Comparison of ENCODE assay signal across 26 mouse cellular contexts in genomic region chr11:107459828-107460227, GRCm38 (mm10). TPM values are rescaled to one million over a fixed set of nuclear protein-coding genes. Genes with fewer than 3 reads are reported as not detected.
DNase-seq lines count a peak whose midpoint lies in the region; ATAC-seq and TF ChIP-seq lines count a peak whose summit lies in the region.
"Had no signal": no experiment of that assay in that cellular context is flagged by ENCODE, and none has a peak within 500 bp of the region (broad histone marks: within the 10 kb centered on the region; RNA-seq: fewer than 3 reads in every experiment).

No protein-coding gene starts in this region.

- DNase-seq in forebrain, embryonic 10.5 days (ENCODE audit: extremely low spot score, low spot score): peak; percentile 34
- DNase-seq in forebrain, postnatal 0 days: no peak
- DNase-seq in forebrain, embryonic 14.5 days (ENCODE audit: low spot score): peak; percentile 42
- peak; percentile 19 for DNase-seq in midbrain, embryonic 14.5 days
- DNase-seq in midbrain, postnatal 0 days (ENCODE audit: low spot score): no peak
- DNase-seq in brain, embryonic 14.5 days (ENCODE audit: low read depth): peak; percentile 67
- DNase-seq in left cerebral cortex, postnatal 14 days (ENCODE audit: low spot score in 2 of 2): no peak
- DNase-seq: adrenal gland, adult 8-10 months; adrenal gland, postnatal 14 days; adrenal gland, postnatal 36 days; B cell, adult 2 months; cerebellum, adult 11 months; cerebellum, adult 18-20 months; cerebellum, adult 8-10 months; cerebellum, adult 9-11 months; cerebellum, postnatal 14 days; cerebellum, postnatal 36 days; embryo, embryonic 11 days had no signal

- H3K4me2 ChIP-seq in forebrain, postnatal 0 days (ENCODE audit: low read depth): no peak overlapping the region
- no peak overlapping the region for H3K4me2 ChIP-seq in forebrain, embryonic 14.5 days (ENCODE audit: low read length)
- H3K4me2 ChIP-seq in forebrain, embryonic 13.5 days: no peak overlapping the region
- no peak overlapping the region for H3K4me2 ChIP-seq in midbrain, embryonic 14.5 days (ENCODE audit: low read length)
- no peak overlapping the region for H3K4me2 ChIP-seq in midbrain, postnatal 0 days (ENCODE audit: low read depth, low read length, poor library complexity, severe bottlenecking)
- H3K4me2 ChIP-seq: embryonic facial prominence, embryonic 13.5 days; embryonic facial prominence, embryonic 15.5 days had no signal

- no peak for TF ChIP-seq POLR2A in brain, embryonic 14.5 days (IDR thresholded peaks at IDR 0.05; ENCODE audit: borderline replicate concordance, extremely low read depth, insufficient read depth, insufficient read length, poor library complexity, severe bottlenecking)

- H3K4me1 ChIP-seq in forebrain, embryonic 10.5 days: peaks cover 16% of the 10 kb centered on the region
- H3K4me1 ChIP-seq in forebrain, postnatal 0 days (ENCODE audit: insufficient read depth): no peaks in the 10 kb centered on the region
- H3K4me1 ChIP-seq in forebrain, embryonic 14.5 days (ENCODE audit: control insufficient read depth, insufficient read depth, low read length): no peaks in the 10 kb centered on the region
- H3K4me1 ChIP-seq in forebrain, embryonic 13.5 days: peaks cover 10% of the 10 kb centered on the region
- 0 out of 2 replicates have a peak, but pooled peaks cover 3% of the 10 kb centered on the region for H3K4me1 ChIP-seq in midbrain, embryonic 14.5 days (ENCODE audit: control insufficient read depth, insufficient read depth, low read length)
- no peaks in the 10 kb centered on the region for H3K4me1 ChIP-seq in midbrain, postnatal 0 days (ENCODE audit: insufficient read depth, low read length)

- no peak overlapping the region for H3K27ac ChIP-seq in forebrain, embryonic 10.5 days
- H3K27ac ChIP-seq in forebrain, postnatal 0 days (ENCODE audit: low read depth, low read length): no peak overlapping the region
- no peak overlapping the region for H3K27ac ChIP-seq in forebrain, embryonic 14.5 days (ENCODE audit: low read depth, low read length)
- H3K27ac ChIP-seq in forebrain, embryonic 13.5 days: no peak overlapping the region
- no peak overlapping the region for H3K27ac ChIP-seq in midbrain, embryonic 14.5 days (replicated peaks; ENCODE audit: low read depth, low read length)
- no peak overlapping the region for H3K27ac ChIP-seq in midbrain, postnatal 0 days (ENCODE audit: low read depth, low read length)
- H3K27ac ChIP-seq: embryonic facial prominence, embryonic 13.5 days; embryonic facial prominence, embryonic 15.5 days had no signal

- no peak overlapping the region for H3K4me3 ChIP-seq in forebrain, embryonic 10.5 days
- no peak overlapping the region for H3K4me3 ChIP-seq in forebrain, postnatal 0 days (ENCODE audit: low read depth, low read length)
- H3K4me3 ChIP-seq in forebrain, embryonic 14.5 days (ENCODE audit: low read depth, low read length): no peak overlapping the region
- no peak overlapping the region for H3K4me3 ChIP-seq in forebrain, embryonic 13.5 days
- H3K4me3 ChIP-seq in midbrain, embryonic 14.5 days (replicated peaks; ENCODE audit: low read depth, low read length): no peak overlapping the region
- no peak overlapping the region for H3K4me3 ChIP-seq in midbrain, postnatal 0 days (ENCODE audit: low read depth, low read length)
- H3K4me3 ChIP-seq: embryonic facial prominence, embryonic 13.5 days; embryonic facial prominence, embryonic 15.5 days; erythroblast, embryonic 14.5 days had no signal

- H3K36me3 ChIP-seq in forebrain, embryonic 10.5 days (replicated peaks): peaks cover 60% of the 10 kb centered on the region
- no peaks in the 10 kb centered on the region for H3K36me3 ChIP-seq in forebrain, postnatal 0 days (ENCODE audit: insufficient read depth)
- H3K36me3 ChIP-seq in forebrain, embryonic 14.5 days (ENCODE audit: control insufficient read depth, insufficient read depth, low read length): 0 out of 2 replicates have a peak, but pooled peaks cover 2% of the 10 kb centered on the region
- 0 out of 2 replicates have a peak, but pooled peaks cover 9% of the 10 kb centered on the region for H3K36me3 ChIP-seq in forebrain, embryonic 13.5 days (ENCODE audit: poor library complexity, severe bottlenecking)
- H3K36me3 ChIP-seq in midbrain, embryonic 14.5 days (ENCODE audit: control insufficient read depth, insufficient read depth, low read length): no peaks in the 10 kb centered on the region
- no peaks in the 10 kb centered on the region for H3K36me3 ChIP-seq in midbrain, postnatal 0 days (ENCODE audit: insufficient read depth, low read length)
- H3K36me3 ChIP-seq: embryonic facial prominence, embryonic 15.5 days had no signal

- 73% methylated on average over 7 of the region's 7 CpGs for WGBS in forebrain, embryonic 10.5 days
- WGBS in forebrain, postnatal 0 days: 32% methylated on average over 7 of the region's 7 CpGs
- 26% methylated on average over 7 of the region's 7 CpGs for WGBS in forebrain, embryonic 14.5 days
- 41% methylated on average over 7 of the region's 7 CpGs for WGBS in forebrain, embryonic 13.5 days
- 64% methylated on average over 7 of the region's 7 CpGs for WGBS in midbrain, embryonic 14.5 days
- WGBS in midbrain, postnatal 0 days: 56% methylated on average over 7 of the region's 7 CpGs

- intact Hi-C loops in left cerebral cortex, postnatal 14 days (cut with DNase I): no loop called here

- no peaks in the 10 kb centered on the region for H3K27me3 ChIP-seq in forebrain, embryonic 10.5 days (ENCODE audit: poor library complexity, severe bottlenecking)
- H3K27me3 ChIP-seq in forebrain, postnatal 0 days (ENCODE audit: insufficient read depth, low read length): no peaks in the 10 kb centered on the region
- H3K27me3 ChIP-seq in forebrain, embryonic 14.5 days (replicated peaks; ENCODE audit: control insufficient read depth, insufficient read depth, low read length): no peaks in the 10 kb centered on the region
- H3K27me3 ChIP-seq in forebrain, embryonic 13.5 days: no peaks in the 10 kb centered on the region
- no peaks in the 10 kb centered on the region for H3K27me3 ChIP-seq in midbrain, embryonic 14.5 days (ENCODE audit: control insufficient read depth, insufficient read depth, low read length)
- no peaks in the 10 kb centered on the region for H3K27me3 ChIP-seq in midbrain, postnatal 0 days (ENCODE audit: insufficient read depth, low read length)
- H3K27me3 ChIP-seq: CH12.LX; embryonic facial prominence, embryonic 13.5 days; embryonic facial prominence, embryonic 15.5 days had no signal

- no peaks in the 10 kb centered on the region for H3K9me3 ChIP-seq in forebrain, embryonic 10.5 days
- H3K9me3 ChIP-seq in forebrain, postnatal 0 days (ENCODE audit: low read length): no peaks in the 10 kb centered on the region
- H3K9me3 ChIP-seq in forebrain, embryonic 14.5 days (replicated peaks; ENCODE audit: control insufficient read depth, low read length): no peaks in the 10 kb centered on the region
- no peaks in the 10 kb centered on the region; the same call in 1 of the 2 replicates for H3K9me3 ChIP-seq in forebrain, embryonic 13.5 days (replicated peaks)
- no peaks in the 10 kb centered on the region for H3K9me3 ChIP-seq in midbrain, embryonic 14.5 days (ENCODE audit: control insufficient read depth, low read length)
- no peaks in the 10 kb centered on the region for H3K9me3 ChIP-seq in midbrain, postnatal 0 days (ENCODE audit: low read length)
- H3K9me3 ChIP-seq: embryonic facial prominence, embryonic 15.5 days; G1E had no signal

- TF ChIP-seq CTCF in forebrain, postnatal 0 days (IDR thresholded peaks at IDR 0.05; ENCODE audit: low read depth): no peak
- TF ChIP-seq CTCF in midbrain, postnatal 0 days (IDR thresholded peaks at IDR 0.05): no peak
- TF ChIP-seq CTCF in brain, embryonic 14.5 days (IDR thresholded peaks at IDR 0.05; ENCODE audit: borderline replicate concordance, extremely low read depth, insufficient read depth, insufficient read length): no peak

- no peak overlapping the region for H3K9ac ChIP-seq in forebrain, postnatal 0 days
- H3K9ac ChIP-seq in forebrain, embryonic 14.5 days (ENCODE audit: low read length): no peak overlapping the region
- H3K9ac ChIP-seq in forebrain, embryonic 13.5 days: no peak overlapping the region
- no peak overlapping the region for H3K9ac ChIP-seq in midbrain, embryonic 14.5 days (replicated peaks; ENCODE audit: low read length)
- H3K9ac ChIP-seq in midbrain, postnatal 0 days (replicated peaks; ENCODE audit: low read length, poor library complexity, severe bottlenecking): no peak overlapping the region
- H3K9ac ChIP-seq: embryonic facial prominence, embryonic 13.5 days; embryonic facial prominence, embryonic 15.5 days had no signal

- ATAC-seq in forebrain, postnatal 0 days: no peak
- no peak for ATAC-seq in forebrain, embryonic 14.5 days
- no peak for ATAC-seq in forebrain, embryonic 13.5 days
- no peak for ATAC-seq in midbrain, embryonic 14.5 days (ENCODE audit: low FRiP score, low TSS enrichment)
- ATAC-seq in midbrain, postnatal 0 days (ENCODE audit: low FRiP score): no peak
- ATAC-seq: activated CD4-positive, CD25-positive, alpha-beta regulatory T cell, adult 4 months; CD4-positive, CD25-positive, alpha-beta regulatory T cell, adult 4 months had no signal

RNA-seq across cellular contexts. Expression of gene Pitpnc1, which starts 10.7 kb away (rescaled TPM):
- polyA plus RNA-seq in forebrain, embryonic 10.5 days (2016; fragmentation: Nextera tagmentation; extraction: Ambion mirVana): 26.8 and 32.0 TPM in 2 replicates
- total RNA-seq in forebrain, postnatal 0 days (2014; rRNA removed): 40.2 and 49.1 TPM in 2 replicates
- polyA plus RNA-seq in forebrain, postnatal 0 days (2015; fragmentation: Nextera tagmentation; extraction: Ambion mirVana): 33.7 and 47.6 TPM in 2 replicates
- polyA plus RNA-seq in forebrain, embryonic 14.5 days (2014; fragmentation: Nextera tagmentation; extraction: Ambion mirVana): 31.4 and 38.9 TPM in 2 replicates
- 35.6 and 36.1 TPM in 2 replicates for polyA plus RNA-seq in forebrain, embryonic 13.5 days (2015; fragmentation: Nextera tagmentation; extraction: Ambion mirVana)
- 32.8 and 42.1 TPM in 2 replicates for polyA plus RNA-seq in midbrain, embryonic 14.5 days (2014; fragmentation: Nextera tagmentation; extraction: Ambion mirVana)
- total RNA-seq in midbrain, postnatal 0 days (2014; rRNA removed): 54.8 and 56.5 TPM in 2 replicates
- polyA plus RNA-seq in midbrain, postnatal 0 days (2015; fragmentation: Nextera tagmentation; extraction: Ambion mirVana): 50.5 and 54.0 TPM in 2 replicates
- polyA plus RNA-seq in brain, embryonic 14.5 days (2012; rRNA removed): 23.9 and 30.2 TPM in 2 replicates
- 10 to 100 TPM; 61.1 to 64.3 TPM for total RNA-seq in left cerebral cortex, postnatal 14 days (2021)

RNA-seq across cellular contexts. Expression of gene Psmd12, which starts 19.5 kb away (rescaled TPM):
- polyA plus RNA-seq in forebrain, embryonic 10.5 days (2016; fragmentation: Nextera tagmentation; extraction: Ambion mirVana): 231 and 246 TPM in 2 replicates
- 54.5 and 59.1 TPM in 2 replicates for total RNA-seq in forebrain, postnatal 0 days (2014; rRNA removed)
- polyA plus RNA-seq in forebrain, postnatal 0 days (2015; fragmentation: Nextera tagmentation; extraction: Ambion mirVana): 146 and 149 TPM in 2 replicates
- 171 and 177 TPM in 2 replicates for polyA plus RNA-seq in forebrain, embryonic 14.5 days (2014; fragmentation: Nextera tagmentation; extraction: Ambion mirVana)
- 171 and 174 TPM in 2 replicates for polyA plus RNA-seq in forebrain, embryonic 13.5 days (2015; fragmentation: Nextera tagmentation; extraction: Ambion mirVana)
- 143 and 177 TPM in 2 replicates for polyA plus RNA-seq in midbrain, embryonic 14.5 days (2014; fragmentation: Nextera tagmentation; extraction: Ambion mirVana)
- 39.6 and 49.4 TPM in 2 replicates for total RNA-seq in midbrain, postnatal 0 days (2014; rRNA removed)
- 150 and 156 TPM in 2 replicates for polyA plus RNA-seq in midbrain, postnatal 0 days (2015; fragmentation: Nextera tagmentation; extraction: Ambion mirVana)
- 57.9 and 63.5 TPM in 2 replicates for polyA plus RNA-seq in brain, embryonic 14.5 days (2012; rRNA removed)
- total RNA-seq in left cerebral cortex, postnatal 14 days (2021): 10 to 100 TPM; 71.8 to 73.6 TPM

Comparison
In these comparisons a context has a peak if more than half of its experiments do, and no peak if none do; other contexts are left out.
1. DNase-seq: peak in forebrain, embryonic 10.5 days (single experiment), forebrain, embryonic 14.5 days (single experiment), midbrain, embryonic 14.5 days (single experiment) and brain, embryonic 14.5 days (single experiment); none in forebrain, postnatal 0 days (single experiment), midbrain, postnatal 0 days (single experiment) and left cerebral cortex, postnatal 14 days (0 of 2).